Mouse (Mus musculus) embryonic facial prominence, embryonic 12.5 days (tissue): Measurements from ENCODE around the gene Ccng1. TPM values are rescaled to one million over a fixed set of nuclear protein-coding genes. Genes with fewer than 3 reads are reported as not detected.

Source experiments
- ATAC-seq: fragments of 200-750 bp; cut with Nextera tagmentation; 2 replicates; pipeline ENCODE4 v1.8.0; 2017; ENCODE audit not compliant: insufficient number of reproducible peaks, insufficient read depth, low FRiP score, low TSS enrichment
- H3K27ac ChIP-seq: fragments of 300-500 bp; sonication (generic); 2 replicates; pipeline ENCODE4 v1.5.1; 2016; ENCODE audit warnings: mild to moderate bottlenecking
- H3K27me3 ChIP-seq: fragments of 300-500 bp; sonication (generic); 2 replicates; pipeline ENCODE4 v1.6.1; 2016; ENCODE audit warnings: mild to moderate bottlenecking, moderate library complexity
- H3K36me3 ChIP-seq: fragments of 300-500 bp; sonication (generic); 2 replicates; pipeline ENCODE4 v1.6.1; 2016; ENCODE audit warnings: mild to moderate bottlenecking
- H3K4me1 ChIP-seq: fragments of 300-500 bp; sonication (generic); 2 replicates; pipeline ENCODE4 v1.6.1; 2016
- H3K4me2 ChIP-seq: fragments of 300-500 bp; sonication (generic); replicated peaks from 2 replicates; pipeline ENCODE4 v1.6.1; 2016; ENCODE audit warnings: mild to moderate bottlenecking, moderate library complexity
- H3K4me3 ChIP-seq: fragments of 300-500 bp; sonication (generic); 2 replicates; pipeline ENCODE4 v1.5.1; 2016; ENCODE audit warnings: mild to moderate bottlenecking
- H3K9ac ChIP-seq: fragments of 300-500 bp; sonication (generic); 2 replicates; pipeline ENCODE4 v1.6.1; 2016; ENCODE audit warnings: mild to moderate bottlenecking, moderate library complexity
- H3K9me3 ChIP-seq: fragments of 300-500 bp; sonication (generic); 2 replicates; pipeline ENCODE4 v1.6.1; 2016; ENCODE audit warnings: mild to moderate bottlenecking, moderate library complexity
- WGBS: fragments of 180-500 bp; shearing (Covaris S2); methylation state at CpG from one replicate; pipeline ENCODE4 v1.1.7; 2016; 5-methylcytosine and 5-hydroxymethylcytosine counted together
- polyA plus RNA-seq: library from polyadenylated mRNA; unstranded; fragments of >200 nt; fragmentation: Nextera tagmentation; extraction: Ambion mirVana; gene quantifications from 2 replicates; pipeline ENCODE4 v1.2.1, GENCODE M21; 2016

Ccng1 gene
- polyA plus RNA-seq, 1 experiment from 2014 or later: 39.9 TPM

DNA sequence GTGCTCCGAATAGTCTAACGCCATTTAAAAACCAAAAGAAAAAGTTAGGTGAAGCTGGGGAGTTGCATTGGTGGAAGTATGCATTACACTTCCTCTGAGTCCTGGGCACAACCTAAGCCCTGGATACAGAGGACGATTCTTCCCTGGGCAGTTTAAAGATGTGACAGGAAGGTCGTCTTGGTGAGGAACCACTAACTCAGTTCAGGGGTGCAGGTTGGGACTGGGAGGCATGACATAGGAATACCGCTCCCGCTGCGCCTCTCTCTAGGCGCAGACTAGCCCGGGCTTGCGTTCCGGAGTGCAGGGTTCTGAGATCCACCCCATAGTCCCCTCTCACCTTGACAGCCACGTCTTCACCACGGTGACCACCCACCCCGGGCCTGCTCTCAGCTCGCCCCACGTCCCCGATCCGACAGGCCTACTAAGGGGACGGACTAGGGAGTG, 425 bp downstream of the Ccng1 start:
- Histone ChIP-seq H3K27ac (no peak overlapping the region), H3K9ac (peak overlapping the region; percentile 75), H3K4me1 (peaks cover 10% of the 10 kb centered on the region; the same call in 1 of the 2 replicates), H3K27me3 (no peaks in the 10 kb centered on the region), H3K36me3 (0 out of 2 replicates have a peak, but pooled peaks cover 2% of the 10 kb centered on the region), H3K4me2 (peak overlapping the region; percentile 79), H3K9me3 (no peaks in the 10 kb centered on the region), H3K4me3 (peak overlapping the region; percentile 76)
- WGBS: 2% methylated on average over 19 of the region's 19 CpGs
- no peak; the same call in none of the 2 replicates for ATAC-seq

DNA sequence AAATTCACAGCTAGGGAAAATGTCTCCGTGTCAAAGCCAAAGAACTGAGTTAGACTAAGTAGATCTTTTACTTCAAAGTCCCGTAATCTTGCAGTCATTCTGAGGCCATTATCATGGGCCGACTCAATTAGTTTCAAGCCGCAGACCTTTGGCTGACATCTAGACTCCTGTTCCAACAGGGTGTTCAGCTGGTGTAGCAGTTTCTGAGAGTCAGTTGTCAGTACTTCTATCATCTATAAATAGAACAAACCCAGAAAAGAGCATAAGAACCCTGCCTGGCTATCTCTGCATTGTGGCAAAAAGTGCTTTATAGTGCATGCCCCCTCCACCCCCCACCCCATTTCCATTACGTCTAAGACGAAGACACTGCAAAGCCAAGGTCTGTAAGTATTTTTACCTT, 1.3 kb downstream of the Ccng1 start:
- WGBS: 61% methylated on average over 6 of the region's 6 CpGs
- no peak for ATAC-seq

DNA sequence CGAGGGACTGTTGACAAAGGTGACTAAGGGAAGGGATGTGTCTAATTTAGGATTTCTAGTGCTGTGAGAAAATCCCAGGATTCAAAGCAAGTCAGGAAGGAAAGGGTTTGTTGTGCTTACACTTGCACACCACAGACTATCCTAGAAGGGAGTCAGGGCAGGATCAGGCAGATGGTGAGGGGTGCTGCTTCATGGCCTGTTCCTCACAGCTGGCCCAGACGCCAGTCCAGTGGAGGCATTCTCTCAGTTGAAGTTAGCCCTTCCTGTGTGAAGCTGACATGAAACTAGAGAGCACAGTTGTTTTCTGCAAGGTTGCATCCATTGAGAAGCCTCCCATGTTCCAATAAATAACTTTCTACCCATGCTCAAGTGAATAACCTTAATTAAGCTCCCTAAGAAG, 7.4 kb downstream of the Ccng1 start:
- Histone ChIP-seq H3K27me3 (no peaks in the 10 kb centered on the region), H3K36me3 (0 out of 2 replicates have a peak, but pooled peaks cover 2% of the 10 kb centered on the region), H3K27ac (no peak overlapping the region), H3K9me3 (no peaks in the 10 kb centered on the region), H3K4me2 (no peak overlapping the region), H3K9ac (no peak overlapping the region), H3K4me3 (no peak overlapping the region), H3K4me1 (no peaks in the 10 kb centered on the region)
- no peak for ATAC-seq
- WGBS: 66% methylated on average over 2 of the region's 2 CpGs

More for the DNA sequence above, 1.3 kb downstream of the Ccng1 start:
- no peaks in the 10 kb centered on the region for H3K27me3 ChIP-seq
- peak overlapping the region; percentile 79; the same call in 1 of the 2 replicates for H3K4me2 ChIP-seq
- H3K36me3 ChIP-seq: 0 out of 2 replicates have a peak, but pooled peaks cover 2% of the 10 kb centered on the region
- H3K4me3 ChIP-seq: no peak overlapping the region
- no peak overlapping the region for H3K9ac ChIP-seq
- no peak overlapping the region for H3K27ac ChIP-seq
- H3K4me1 ChIP-seq: peaks cover 10% of the 10 kb centered on the region; the same call in 1 of the 2 replicates
- no peaks in the 10 kb centered on the region for H3K9me3 ChIP-seq

DNA sequence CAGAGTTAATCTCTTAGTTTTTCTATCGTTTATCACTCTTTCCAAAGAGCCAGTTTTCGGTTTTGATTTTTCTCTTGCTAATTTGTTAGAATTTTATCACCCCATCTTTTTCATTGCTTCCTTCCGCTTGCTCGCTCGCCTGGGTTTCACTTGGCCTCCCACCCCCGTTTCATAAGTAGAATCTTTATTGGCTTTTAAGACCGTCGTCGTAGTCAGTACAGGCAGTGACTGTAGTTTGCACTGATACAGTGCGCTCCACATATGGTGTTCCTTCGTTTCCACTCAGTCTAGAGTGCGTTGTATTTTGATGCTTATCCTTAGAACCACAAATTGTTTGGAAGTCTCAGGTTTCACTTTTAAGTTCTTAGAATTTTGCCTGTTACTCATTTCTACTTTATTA, 8.8 kb downstream of the Ccng1 start:
- H3K4me2 ChIP-seq: no peak overlapping the region
- no peak overlapping the region for H3K9ac ChIP-seq
- peaks cover 7% of the 10 kb centered on the region for H3K36me3 ChIP-seq
- H3K27ac ChIP-seq: no peak overlapping the region
- ATAC-seq: no peak
- no peaks in the 10 kb centered on the region for H3K9me3 ChIP-seq
- no peak overlapping the region for H3K4me3 ChIP-seq
- 82% methylated on average over 12 of the region's 12 CpGs for WGBS
- no peaks in the 10 kb centered on the region for H3K4me1 ChIP-seq
- H3K27me3 ChIP-seq: no peaks in the 10 kb centered on the region

DNA sequence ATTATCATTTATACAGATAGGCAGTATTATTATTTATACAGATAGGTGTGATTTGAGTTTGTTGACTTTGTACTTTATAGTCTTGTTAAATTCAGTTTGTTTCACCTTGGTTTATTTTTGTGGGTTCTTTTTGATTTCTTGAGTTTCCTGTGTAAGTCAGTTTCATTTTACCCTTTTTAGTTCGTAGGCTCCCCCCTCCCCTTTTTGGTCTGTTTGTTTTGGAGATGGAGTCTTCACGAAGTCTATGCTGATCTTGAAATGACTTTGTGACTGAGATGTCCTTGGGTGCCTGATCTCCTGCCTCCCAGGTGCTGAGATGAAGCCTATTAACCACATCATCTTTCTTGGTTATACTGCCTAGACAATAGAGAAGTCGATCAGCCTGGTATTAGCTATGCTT, 10.8 kb downstream of the Ccng1 start:
- Histone ChIP-seq H3K4me2 (no peak overlapping the region), H3K27me3 (no peaks in the 10 kb centered on the region), H3K9ac (no peak overlapping the region), H3K9me3 (no peaks in the 10 kb centered on the region), H3K36me3 (peaks cover 10% of the 10 kb centered on the region), H3K4me3 (no peak overlapping the region), H3K4me1 (no peaks in the 10 kb centered on the region), H3K27ac (no peak overlapping the region)
- ATAC-seq: no peak
- 84% methylated on average over 3 of the region's 3 CpGs for WGBS

DNA sequence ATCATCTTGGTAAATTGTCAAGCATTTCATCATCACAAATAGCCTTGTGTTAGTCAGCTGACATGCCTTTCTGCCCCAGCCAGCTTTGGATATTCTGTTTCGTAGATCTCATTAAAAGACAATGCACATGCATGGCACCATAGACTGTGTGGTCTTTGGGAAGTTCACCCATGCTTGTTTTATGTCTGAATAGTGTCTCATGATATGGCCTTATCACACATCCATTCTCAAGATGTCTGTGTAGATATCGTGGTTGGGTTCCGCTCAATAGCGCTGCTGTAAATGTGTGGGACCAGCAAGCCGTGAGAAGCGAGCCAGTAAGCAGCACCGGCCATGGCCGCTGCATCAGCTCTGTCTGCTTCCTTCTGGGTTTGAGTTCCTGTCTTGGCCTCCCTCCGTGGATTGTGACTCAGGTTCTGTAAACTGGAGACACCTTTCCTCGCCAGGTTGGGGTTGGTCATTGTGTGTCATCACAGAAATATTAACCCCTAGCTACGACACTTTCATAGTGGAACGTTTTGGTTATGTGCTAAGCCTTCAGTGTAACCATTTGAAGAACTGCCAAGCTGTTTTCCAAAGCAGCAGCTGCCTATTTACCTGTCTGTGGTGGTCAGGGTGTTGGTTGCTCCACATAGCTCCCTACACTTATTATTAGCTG, 13.4 kb downstream of the Ccng1 start:
- no peak overlapping the region for H3K4me2 ChIP-seq

DNA sequence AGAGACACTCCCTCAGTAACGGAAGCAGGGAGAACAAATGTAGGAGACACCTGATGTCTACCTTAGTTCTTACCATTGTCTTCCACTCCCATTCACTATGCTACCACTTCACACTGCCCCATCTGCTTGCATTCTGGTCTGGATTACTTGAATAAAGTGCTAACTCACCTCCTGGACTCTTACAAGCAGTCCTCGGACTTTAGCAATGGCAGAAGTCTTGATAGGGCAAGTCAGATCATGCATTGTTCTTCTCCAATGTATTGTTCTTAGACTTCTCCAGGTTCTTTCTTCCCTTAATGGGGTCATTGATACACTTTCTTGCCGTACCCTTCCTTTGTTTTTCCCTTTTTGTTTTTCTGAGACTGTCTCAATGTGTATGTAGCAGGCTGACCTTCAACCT, 17.7 kb downstream of the Ccng1 start:
- Histone ChIP-seq H3K27me3 (no peaks in the 10 kb centered on the region), H3K27ac (no peak overlapping the region), H3K36me3 (peaks cover 33% of the 10 kb centered on the region), H3K9ac (no peak overlapping the region), H3K9me3 (no peaks in the 10 kb centered on the region), H3K4me1 (peaks cover 13% of the 10 kb centered on the region), H3K4me3 (no peak overlapping the region), H3K4me2 (no peak overlapping the region)
- no peak for ATAC-seq
- WGBS: 86% methylated on average over 3 of the region's 3 CpGs

More for the DNA sequence above, 13.4 kb downstream of the Ccng1 start:
- ATAC-seq: no peak
- no peaks in the 10 kb centered on the region for H3K4me1 ChIP-seq
- no peak overlapping the region for H3K27ac ChIP-seq
- H3K4me3 ChIP-seq: no peak overlapping the region
- H3K27me3 ChIP-seq: no peaks in the 10 kb centered on the region
- H3K36me3 ChIP-seq: peaks cover 29% of the 10 kb centered on the region
- WGBS: 90% methylated on average over 12 of the region's 12 CpGs
- no peak overlapping the region for H3K9ac ChIP-seq
- no peaks in the 10 kb centered on the region for H3K9me3 ChIP-seq

DNA sequence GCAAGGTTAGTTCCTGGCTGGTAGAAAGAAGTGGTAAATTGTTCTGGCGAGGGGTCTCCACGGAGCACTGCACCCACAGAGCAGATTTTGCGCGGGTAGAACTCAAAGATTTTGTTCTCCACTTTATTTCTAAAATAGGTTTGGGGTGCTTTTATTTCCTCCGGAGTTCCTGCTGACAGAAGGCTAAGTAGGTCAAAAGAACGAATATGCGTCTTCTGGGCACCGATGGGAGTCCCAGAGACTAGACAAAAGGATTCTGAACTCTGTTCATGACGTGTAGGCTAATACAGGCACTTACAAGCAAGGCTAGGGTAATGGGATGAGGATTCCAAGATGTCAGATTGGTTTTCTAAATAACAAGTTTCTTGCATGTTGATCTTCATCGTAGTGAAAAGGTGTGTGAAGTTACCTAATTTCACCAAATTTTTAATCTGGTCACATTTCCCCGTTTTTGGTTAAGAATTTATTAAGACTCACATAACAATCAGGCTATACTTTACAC, 20.8 kb downstream of the Ccng1 start:
- H3K27me3 ChIP-seq: no peaks in the 10 kb centered on the region
- H3K4me1 ChIP-seq: peaks cover 22% of the 10 kb centered on the region
- ATAC-seq: no peak
- H3K36me3 ChIP-seq: peaks cover 24% of the 10 kb centered on the region
- WGBS: 5% methylated on average over 11 of the region's 11 CpGs
- H3K4me2 ChIP-seq: peak overlapping the region; percentile 68
- no peaks in the 10 kb centered on the region for H3K9me3 ChIP-seq
- H3K9ac ChIP-seq: peak overlapping the region; percentile 90
- peak overlapping the region; percentile 87 for H3K27ac ChIP-seq
- H3K4me3 ChIP-seq: peak overlapping the region; percentile 93

DNA sequence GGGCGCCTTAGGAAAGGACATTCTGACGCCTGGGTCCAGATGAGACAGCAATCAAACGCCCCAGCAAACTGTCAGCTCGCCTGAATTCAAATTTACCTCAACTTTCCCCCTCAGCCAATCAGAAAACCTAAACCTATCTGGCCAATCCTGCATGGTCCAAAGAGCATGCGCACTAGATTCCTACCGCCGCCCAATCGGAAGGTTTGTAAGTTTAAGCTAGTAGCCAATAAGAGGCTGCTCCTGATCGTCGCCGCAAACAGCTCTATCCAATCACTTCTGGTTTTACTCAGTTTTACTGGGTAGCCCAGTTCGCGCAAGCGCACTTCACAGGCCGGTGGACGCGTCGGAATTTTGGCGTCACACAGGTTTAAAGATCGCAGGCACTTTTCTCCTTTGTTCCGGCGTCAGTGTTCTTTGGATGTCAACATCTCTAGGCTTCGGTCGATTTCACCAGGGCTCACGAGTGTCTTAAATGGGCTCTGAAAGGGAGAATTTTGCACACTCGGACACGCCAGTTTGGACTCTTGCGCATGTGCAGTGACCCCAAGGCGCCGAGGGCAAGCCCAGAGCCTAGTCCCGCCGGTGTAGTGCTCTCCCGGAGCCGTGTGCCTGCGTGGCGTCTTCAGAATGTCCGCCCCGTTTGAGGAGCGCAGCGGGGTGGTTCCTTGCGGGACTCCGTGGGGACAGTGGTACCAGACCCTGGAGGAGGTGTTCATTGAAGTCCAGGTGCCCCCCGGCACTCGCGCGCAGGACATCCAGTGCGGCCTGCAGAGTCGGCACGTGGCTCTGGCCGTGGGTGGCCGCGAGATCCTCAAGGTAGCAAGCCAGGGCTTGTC, 21.6 kb downstream of the Ccng1 start, which contains the start of the genes Hmmr and Nudcd2:
Gene Hmmr, minus strand, starts transcription at position 84 of the 836 bp plus-strand sequence.
Gene Nudcd2, plus strand, starts transcription at position 329 of the 836 bp plus-strand sequence.
- under 1% methylated on average over 52 of the region's 52 CpGs for WGBS
- H3K4me3 ChIP-seq: peak within 1 kb of the TSS; percentile 93
- ATAC-seq: peak; percentile 99
- peaks cover 25% of the 10 kb centered on the region for H3K36me3 ChIP-seq
- H3K27ac ChIP-seq: peak within 1 kb of the TSS; percentile 87
- peak within 1 kb of the TSS; percentile 91 for H3K4me2 ChIP-seq
- peak within 1 kb of the TSS; percentile 90 for H3K9ac ChIP-seq
- peaks cover 22% of the 10 kb centered on the region for H3K4me1 ChIP-seq
- no peaks in the 10 kb centered on the region for H3K27me3 ChIP-seq
- H3K9me3 ChIP-seq: no peaks in the 10 kb centered on the region

DNA sequence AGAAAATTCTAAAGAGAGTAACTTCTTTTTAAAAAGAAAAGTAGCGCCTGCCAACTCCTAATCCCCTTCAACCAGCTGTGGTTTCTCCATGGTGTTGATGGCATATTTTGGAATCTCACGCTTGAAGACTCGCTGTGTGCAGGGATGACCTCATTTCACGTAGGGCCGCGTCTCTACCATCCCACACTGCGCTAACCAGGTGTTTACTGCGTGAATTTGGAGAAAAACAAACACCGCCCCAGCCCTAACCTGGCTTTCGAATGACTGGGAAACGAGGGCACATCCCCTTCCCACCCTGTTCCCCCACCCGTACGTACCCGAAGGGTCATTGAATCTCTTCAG, 22.1 kb downstream of the Ccng1 start:
- peak; percentile 48 for ATAC-seq
- Histone ChIP-seq H3K9ac (peak overlapping the region; percentile 65), H3K27me3 (no peaks in the 10 kb centered on the region), H3K9me3 (no peaks in the 10 kb centered on the region), H3K27ac (0 out of 2 replicates have a peak overlapping the region, but pooled peaks have one; percentile 17), H3K4me2 (peak overlapping the region; percentile 91), H3K4me3 (peak overlapping the region; percentile 93), H3K36me3 (peaks cover 24% of the 10 kb centered on the region), H3K4me1 (peaks cover 22% of the 10 kb centered on the region)
- WGBS: 2% methylated on average over 14 of the region's 14 CpGs

DNA sequence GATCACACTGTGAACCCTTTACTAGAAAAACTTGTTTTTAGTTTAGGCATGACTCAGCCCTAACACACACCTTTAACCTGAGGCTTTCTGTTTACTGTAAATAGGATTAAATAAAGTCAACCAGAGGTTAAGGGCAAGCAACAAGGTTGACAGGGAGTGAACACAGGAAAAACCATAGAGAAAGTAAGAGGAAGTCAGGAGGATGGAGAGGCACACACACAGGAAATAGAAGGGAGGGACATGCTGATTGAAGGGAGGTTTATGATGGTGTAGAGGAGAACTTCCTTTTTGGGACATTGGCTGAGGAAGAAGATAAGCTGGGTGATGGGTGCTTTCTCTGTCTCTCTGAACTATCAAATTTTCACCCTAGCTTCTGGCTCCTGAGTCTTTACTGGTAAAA, 36.8 kb downstream of the Ccng1 start:
- Histone ChIP-seq H3K27ac (no peak overlapping the region), H3K36me3 (peaks cover 83% of the 10 kb centered on the region), H3K4me2 (no peak overlapping the region), H3K9ac (no peak overlapping the region), H3K4me3 (no peak overlapping the region), H3K9me3 (no peaks in the 10 kb centered on the region), H3K27me3 (no peaks in the 10 kb centered on the region), H3K4me1 (no peaks in the 10 kb centered on the region)
- no peak for ATAC-seq
